Mouse (Mus musculus) kidney, embryonic 16.5 days (tissue): ENCODE data around the gene Ankrd33b. TPM values are rescaled to one million over a fixed set of nuclear protein-coding genes. Genes with fewer than 3 reads are reported as not detected.

Experiments
- ATAC-seq: fragments of 200-750 bp; cut with Nextera tagmentation; 2 replicates; pipeline ENCODE4 v1.8.0; 2017; ENCODE audit warnings: moderate TSS enrichment; ENCODE audit not compliant: low FRiP score, low TSS enrichment
- H3K27ac ChIP-seq: fragments of 300-500 bp; sonication (generic); 2 replicates; pipeline ENCODE4 v1.5.1; 2014; ENCODE audit warnings: low read length
- H3K27me3 ChIP-seq: fragments of 300-500 bp; sonication (generic); 2 replicates; pipeline ENCODE4 v1.6.1; 2014; ENCODE audit warnings: low read length, control low read depth, mixed read lengths; ENCODE audit not compliant: insufficient read depth
- H3K36me3 ChIP-seq: fragments of 300-500 bp; sonication (generic); 2 replicates; pipeline ENCODE4 v1.6.1; 2014; ENCODE audit warnings: low read length, control low read depth, mixed read lengths; ENCODE audit not compliant: insufficient read depth
- H3K4me1 ChIP-seq: fragments of 300-500 bp; sonication (generic); 2 replicates; pipeline ENCODE4 v1.6.1; 2014; ENCODE audit warnings: low read length, control low read depth, mixed read lengths; ENCODE audit not compliant: insufficient read depth
- H3K4me2 ChIP-seq: fragments of 300-500 bp; sonication (generic); replicated peaks from 2 replicates; pipeline ENCODE4 v1.6.1; 2014; ENCODE audit warnings: low read depth, low read length
- H3K4me3 ChIP-seq: fragments of 300-500 bp; sonication (generic); 2 replicates; pipeline ENCODE4 v1.5.1; 2014; ENCODE audit warnings: mild to moderate bottlenecking, low read length
- H3K9ac ChIP-seq: fragments of 300-500 bp; sonication (generic); replicated peaks from 2 replicates; pipeline ENCODE4 v1.6.1; 2014; ENCODE audit warnings: low read length
- H3K9me3 ChIP-seq: fragments of 300-500 bp; sonication (generic); 2 replicates; pipeline ENCODE4 v1.6.1; 2016; ENCODE audit warnings: low read length, control low read depth
- WGBS: fragments of 180-500 bp; shearing (Covaris S2); extraction: QIAGEN DNeasy Blood & Tissue Kit; methylation state at CpG from one replicate; pipeline ENCODE4 v1.1.7; 2014; 5-methylcytosine and 5-hydroxymethylcytosine counted together
- polyA plus RNA-seq: library from polyadenylated mRNA; unstranded; fragments of >200 nt; fragmentation: Nextera tagmentation; extraction: Ambion mirVana; gene quantifications from 2 replicates; pipeline ENCODE4 v1.2.1, GENCODE M21; 2015

The Ankrd33b gene
- polyA plus RNA-seq, 1 experiment from 2014 or later: 8.5 TPM

DNA sequence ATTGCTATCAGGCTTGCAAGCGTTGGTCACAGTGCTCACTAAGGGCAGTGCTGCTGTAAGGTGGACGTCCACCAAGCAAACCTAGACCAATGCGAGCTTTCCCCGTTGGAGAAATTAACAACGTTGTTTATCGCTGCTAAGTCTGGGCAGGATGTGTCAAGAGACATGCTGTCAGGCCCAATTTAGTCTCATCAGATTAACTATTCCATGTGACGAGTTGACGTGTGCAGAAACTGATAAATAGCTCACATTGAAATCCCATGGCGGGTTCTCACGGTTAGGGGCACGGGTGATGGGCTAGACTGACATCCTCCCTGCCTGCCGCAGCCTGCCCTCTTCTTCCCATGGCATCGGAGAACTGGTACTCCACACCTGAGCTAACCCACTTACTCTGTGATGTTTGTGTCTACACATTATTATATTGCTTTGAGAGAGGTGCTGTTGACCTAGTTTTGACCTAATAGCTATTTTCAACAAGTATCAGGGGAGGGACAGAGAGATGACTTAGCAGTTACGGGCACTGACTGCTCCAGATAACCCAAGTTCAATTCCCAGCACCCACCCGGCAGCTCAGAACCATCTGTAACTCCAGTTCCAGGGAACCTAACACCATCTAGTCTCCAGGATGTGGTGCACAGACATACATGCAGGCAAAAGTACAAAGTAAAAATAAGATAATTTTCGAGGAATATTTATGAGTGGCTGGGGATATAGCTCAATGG, 114.8 kb downstream of the Ankrd33b start:
- ATAC-seq: no peak

DNA sequence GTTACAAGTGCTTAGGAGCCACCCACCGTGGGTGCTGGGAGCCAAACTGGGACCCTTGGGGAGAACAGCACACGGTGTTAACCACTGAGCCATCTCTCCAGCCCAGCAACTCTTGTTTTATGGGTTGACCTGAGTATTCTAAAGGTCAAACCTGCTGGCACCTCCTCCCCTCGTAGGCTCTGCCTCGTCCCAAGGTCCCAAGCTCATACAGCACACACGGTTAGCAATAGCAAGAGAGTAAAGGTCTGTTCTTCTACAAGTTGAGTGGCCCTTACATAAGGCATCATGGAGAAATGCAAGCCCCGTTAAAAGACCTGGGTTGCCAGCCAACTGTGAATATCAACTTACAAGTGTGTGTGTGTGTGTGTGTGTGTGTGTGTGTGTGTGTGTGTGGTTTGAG, 116.3 kb downstream of the Ankrd33b start:
- ATAC-seq: no peak
- WGBS: 61% methylated on average over 6 of the region's 6 CpGs

More for the DNA sequence above, 114.8 kb downstream of the Ankrd33b start:
- no peak overlapping the region for H3K4me2 ChIP-seq
- 89% methylated on average over 16 of the region's 16 CpGs for WGBS
- H3K36me3 ChIP-seq: no peaks in the 10 kb centered on the region
- H3K27me3 ChIP-seq: no peaks in the 10 kb centered on the region
- H3K9ac ChIP-seq: no peak overlapping the region
- H3K4me3 ChIP-seq: no peak overlapping the region
- no peak overlapping the region for H3K27ac ChIP-seq
- H3K9me3 ChIP-seq: no peaks in the 10 kb centered on the region
- H3K4me1 ChIP-seq: peaks cover 10% of the 10 kb centered on the region

GRCm38 (mm10) chr15:31250676-31251075, 116.8 kb downstream of the Ankrd33b start:
- Histone ChIP-seq H3K9me3 (no peaks in the 10 kb centered on the region), H3K4me2 (no peak overlapping the region), H3K9ac (no peak overlapping the region), H3K27ac (no peak overlapping the region), H3K4me3 (no peak overlapping the region), H3K27me3 (no peaks in the 10 kb centered on the region), H3K36me3 (no peaks in the 10 kb centered on the region), H3K4me1 (peaks cover 10% of the 10 kb centered on the region)
- ATAC-seq: no peak
- 70% methylated on average over 3 of the region's 3 CpGs for WGBS

More for the DNA sequence above, 116.3 kb downstream of the Ankrd33b start:
- Histone ChIP-seq H3K36me3 (no peaks in the 10 kb centered on the region), H3K9me3 (no peaks in the 10 kb centered on the region), H3K27ac (no peak overlapping the region), H3K4me3 (no peak overlapping the region), H3K4me1 (peaks cover 10% of the 10 kb centered on the region), H3K27me3 (no peaks in the 10 kb centered on the region), H3K9ac (no peak overlapping the region), H3K4me2 (no peak overlapping the region)

DNA sequence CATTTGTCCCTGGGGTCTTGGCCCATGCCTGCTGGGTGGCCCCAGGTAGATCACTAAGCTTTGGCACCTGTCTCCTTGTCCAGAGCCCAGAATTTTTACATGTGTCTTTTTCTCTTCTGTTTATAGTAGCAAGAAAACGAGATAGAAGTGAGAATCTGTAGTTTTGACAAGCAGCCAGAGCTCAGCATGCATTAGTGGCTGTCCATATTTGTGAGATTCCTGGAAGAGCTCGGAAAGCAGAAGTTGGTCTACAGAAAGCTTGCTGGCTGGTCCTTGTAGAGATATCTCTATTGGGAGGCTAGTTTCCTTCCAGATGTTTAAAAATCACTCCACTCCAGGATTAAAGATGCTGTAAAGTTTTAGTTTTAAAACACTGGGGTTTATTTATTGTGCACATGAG, 117.5 kb downstream of the Ankrd33b start:
- Histone ChIP-seq H3K36me3 (no peaks in the 10 kb centered on the region), H3K9me3 (no peaks in the 10 kb centered on the region), H3K9ac (no peak overlapping the region), H3K27me3 (no peaks in the 10 kb centered on the region), H3K4me3 (no peak overlapping the region), H3K4me2 (no peak overlapping the region), H3K27ac (no peak overlapping the region), H3K4me1 (peaks cover 10% of the 10 kb centered on the region)
- no peak for ATAC-seq
- 72% methylated on average over 2 of the region's 2 CpGs for WGBS

DNA sequence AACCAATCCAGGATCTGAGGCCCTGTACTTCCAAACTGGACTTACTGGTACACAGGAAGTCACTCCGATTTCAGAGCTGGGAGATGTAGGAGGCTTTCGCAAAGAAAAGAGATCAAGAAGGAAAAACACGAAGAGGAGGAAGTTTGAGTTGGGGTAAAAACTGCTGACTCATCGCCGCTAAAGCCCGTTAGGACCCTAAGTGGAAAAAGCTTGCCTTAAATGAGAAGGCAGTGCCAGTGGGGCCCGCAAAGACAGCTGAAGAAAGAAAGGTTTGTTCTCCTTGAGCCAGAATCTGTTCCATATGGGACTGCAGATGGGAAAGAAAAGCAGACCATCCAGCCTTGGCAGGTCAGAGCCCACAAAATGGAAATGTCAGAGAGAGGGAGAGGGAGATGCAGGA, 118.6 kb downstream of the Ankrd33b start:
- Histone ChIP-seq H3K4me2 (no peak overlapping the region), H3K27ac (no peak overlapping the region), H3K36me3 (no peaks in the 10 kb centered on the region), H3K9me3 (no peaks in the 10 kb centered on the region), H3K4me1 (peaks cover 10% of the 10 kb centered on the region), H3K4me3 (no peak overlapping the region), H3K9ac (no peak overlapping the region), H3K27me3 (no peaks in the 10 kb centered on the region)
- ATAC-seq: no peak
- WGBS: 70% methylated on average over 7 of the region's 7 CpGs

DNA sequence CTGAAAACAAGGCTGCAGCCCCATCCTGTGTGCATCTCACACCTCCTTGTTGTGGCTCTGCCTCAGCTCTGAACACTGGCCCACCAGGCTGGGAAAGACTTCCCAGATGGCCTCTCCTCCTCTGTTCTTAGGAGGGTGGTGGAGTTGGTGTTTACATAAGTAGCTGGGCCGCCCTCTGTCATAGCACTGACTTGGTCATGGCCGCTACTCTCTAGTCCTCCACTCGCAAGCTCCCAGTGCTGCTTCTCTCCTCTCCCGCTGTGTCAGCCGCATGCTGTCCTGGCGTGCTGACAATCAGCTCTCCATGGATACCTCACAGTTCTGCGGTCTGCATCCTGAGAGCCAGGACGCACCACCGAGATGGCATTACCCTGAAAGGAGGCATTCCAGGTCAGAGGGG, 120.5 kb downstream of the Ankrd33b start:
- ATAC-seq: no peak
- Histone ChIP-seq H3K9me3 (peaks cover 2% of the 10 kb centered on the region; the same call in 1 of the 2 replicates), H3K4me3 (no peak overlapping the region), H3K36me3 (peaks cover 2% of the 10 kb centered on the region), H3K27ac (no peak overlapping the region), H3K4me1 (peaks cover 10% of the 10 kb centered on the region), H3K4me2 (no peak overlapping the region), H3K27me3 (no peaks in the 10 kb centered on the region), H3K9ac (no peak overlapping the region)
- WGBS: 70% methylated on average over 9 of the region's 9 CpGs

DNA sequence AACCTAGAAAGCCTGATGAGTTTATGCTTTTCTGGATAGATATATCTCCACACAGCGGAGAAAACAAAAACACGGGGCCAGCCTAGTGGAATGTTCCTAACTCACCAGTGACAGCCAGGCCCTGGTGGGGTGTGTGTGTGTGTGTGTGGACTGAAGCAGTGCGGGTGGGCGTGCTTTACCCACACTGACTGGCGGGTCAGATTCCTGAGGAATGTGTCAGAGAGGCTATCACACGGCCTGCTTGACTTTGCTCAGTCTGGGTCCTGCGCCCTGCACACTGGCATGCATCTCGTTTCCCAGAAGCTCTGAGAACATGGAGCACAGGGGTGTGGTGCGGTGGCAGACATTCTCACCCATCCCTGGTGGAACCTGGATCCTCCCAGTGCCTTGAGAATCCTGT, 121.6 kb downstream of the Ankrd33b start:
- Histone ChIP-seq H3K4me2 (no peak overlapping the region), H3K27ac (no peak overlapping the region), H3K4me1 (peaks cover 10% of the 10 kb centered on the region), H3K27me3 (no peaks in the 10 kb centered on the region), H3K36me3 (peaks cover 13% of the 10 kb centered on the region), H3K4me3 (no peak overlapping the region), H3K9ac (no peak overlapping the region), H3K9me3 (peaks cover 7% of the 10 kb centered on the region; the same call in 1 of the 2 replicates)
- peak; percentile 47; the same call in 1 of the 2 replicates for ATAC-seq
- 54% methylated on average over 9 of the region's 9 CpGs for WGBS

- Histone ChIP-seq H3K27me3 (no peaks in the 10 kb centered on the region), H3K36me3 (peaks cover 24% of the 10 kb centered on the region), H3K4me2 (no peak overlapping the region), H3K27ac (no peak overlapping the region), H3K4me1 (peaks cover 10% of the 10 kb centered on the region), H3K9me3 (peaks cover 7% of the 10 kb centered on the region; the same call in 1 of the 2 replicates), H3K4me3 (no peak overlapping the region), H3K9ac (no peak overlapping the region)
- no peak for ATAC-seq
- 84% methylated on average over 17 of the region's 17 CpGs for WGBS
These were observed 122.7 kb downstream of the Ankrd33b start for GRCm38 (mm10) chr15:31244696-31245445.

DNA sequence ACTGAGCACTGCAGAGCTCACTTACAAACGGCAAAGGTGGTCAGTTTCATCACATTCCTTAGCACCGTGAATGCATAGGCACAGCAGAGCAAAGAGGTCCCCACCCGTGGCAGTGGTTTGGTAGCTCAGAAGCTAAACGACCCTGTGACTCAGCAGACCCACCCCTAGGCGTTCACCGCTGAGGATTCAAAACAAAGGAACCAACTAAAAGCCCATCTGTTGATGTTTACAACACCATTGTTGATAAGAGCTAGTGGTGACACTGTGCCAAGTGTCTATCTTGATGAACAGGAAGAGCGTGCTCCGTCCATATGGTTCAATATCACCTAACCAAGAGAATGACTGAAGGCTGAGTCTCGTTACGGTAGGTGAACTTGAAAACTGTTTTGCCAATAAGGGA, 124.3 kb downstream of the Ankrd33b start:
- Histone ChIP-seq H3K36me3 (peaks cover 24% of the 10 kb centered on the region), H3K27ac (no peak overlapping the region), H3K4me2 (no peak overlapping the region), H3K4me3 (no peak overlapping the region), H3K9ac (no peak overlapping the region), H3K9me3 (peaks cover 7% of the 10 kb centered on the region; the same call in 1 of the 2 replicates), H3K27me3 (no peaks in the 10 kb centered on the region), H3K4me1 (peaks cover 14% of the 10 kb centered on the region)
- 73% methylated on average over 10 of the region's 10 CpGs for WGBS
- no peak for ATAC-seq
